Mouse (Mus musculus) heart, adult 18-20 months (tissue): Measurements from ENCODE around the gene Cops2. TPM values are rescaled to one million over a fixed set of nuclear protein-coding genes. Genes with fewer than 3 reads are reported as not detected.
A peak's percentile ranks its signal among the peaks of the same experiment; 100 is the strongest.

Source experiments
- DNase-seq, 2 experiments: peaks; one replicate each; pipeline ENCODE4 v3.0.0; 2021 to 2022; ENCODE audit warnings: mixed read lengths in 1 of 2
- long read RNA-seq, 2 experiments: library from polyadenylated mRNA; stranded (forward); transcript quantifications; one replicate each; pipeline ENCODE4 v2.0.0; 2021
- total RNA-seq, 2 experiments: library from RNA; stranded (reverse); gene quantifications; 2 replicates each; pipeline ENCODE4 v1.2.3; 2021

Cops2 gene
- total RNA-seq, result 10 to 100 TPM; 84.1 to 89.4 TPM
- long read RNA-seq, experiment 1, transcript Cops2-201 (13 exons, 2,073 nt), result major isoform, 38 of 70 reads
- long read RNA-seq, experiment 1, transcript Cops2-203 (13 exons, 3,392 nt), result minor isoform, 26 of 70 reads
- long read RNA-seq, experiment 1, partial matches to known transcripts, result 2 of 70 reads
- long read RNA-seq, experiment 1, other reads (novel, unspliced or antisense), result 4 of 70 reads
- long read RNA-seq, experiment 2, transcript Cops2-203 (13 exons, 3,392 nt), result minor isoform, 8 of 32 reads
- long read RNA-seq, experiment 2, transcript Cops2-201 (13 exons, 2,073 nt), result major isoform, 17 of 32 reads
- long read RNA-seq, experiment 2, partial matches to known transcripts, result 6 of 32 reads
- long read RNA-seq, experiment 2, other reads (novel, unspliced or antisense), result 1 of 32 reads

GRCm38 (mm10) chr2:125858521-125859280 is at the start of gene Cops2, which contains the start of gene Galk2:
TSS of gene Cops2 (minus strand) at chr2:125859139.
TSS of gene Galk2 (plus strand) at chr2:125859109.
- peak; percentile 96 for DNase-seq

- DNase-seq, result no peak
Observed at GRCm38 (mm10) chr2:125907580-125908255, 48.8 kb upstream of the Cops2 start.

GRCm38 (mm10) chr2:125906407-125907066 is 47.6 kb upstream of the Cops2 start:
- DNase-seq, result no peak

DNA sequence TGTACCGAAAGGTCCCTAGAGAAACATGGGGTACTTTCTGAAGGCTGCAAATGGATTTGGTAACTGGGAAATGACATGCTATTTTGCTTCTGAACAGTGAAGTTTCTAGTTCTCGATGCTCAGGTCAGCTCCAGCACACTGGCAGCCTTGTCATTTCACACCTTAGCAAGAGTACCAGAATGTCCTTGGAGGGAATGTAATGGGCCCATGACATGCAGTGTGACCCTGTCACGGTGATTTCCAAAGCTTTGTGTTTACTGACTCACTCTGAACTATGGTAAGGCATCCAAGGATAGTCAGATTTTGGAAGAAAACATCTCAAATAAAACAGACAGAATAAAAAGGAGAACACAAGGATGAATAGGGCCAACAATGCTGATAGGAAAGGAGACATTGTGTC is 42.5 kb upstream of the Cops2 start:
- no peak for DNase-seq

DNA sequence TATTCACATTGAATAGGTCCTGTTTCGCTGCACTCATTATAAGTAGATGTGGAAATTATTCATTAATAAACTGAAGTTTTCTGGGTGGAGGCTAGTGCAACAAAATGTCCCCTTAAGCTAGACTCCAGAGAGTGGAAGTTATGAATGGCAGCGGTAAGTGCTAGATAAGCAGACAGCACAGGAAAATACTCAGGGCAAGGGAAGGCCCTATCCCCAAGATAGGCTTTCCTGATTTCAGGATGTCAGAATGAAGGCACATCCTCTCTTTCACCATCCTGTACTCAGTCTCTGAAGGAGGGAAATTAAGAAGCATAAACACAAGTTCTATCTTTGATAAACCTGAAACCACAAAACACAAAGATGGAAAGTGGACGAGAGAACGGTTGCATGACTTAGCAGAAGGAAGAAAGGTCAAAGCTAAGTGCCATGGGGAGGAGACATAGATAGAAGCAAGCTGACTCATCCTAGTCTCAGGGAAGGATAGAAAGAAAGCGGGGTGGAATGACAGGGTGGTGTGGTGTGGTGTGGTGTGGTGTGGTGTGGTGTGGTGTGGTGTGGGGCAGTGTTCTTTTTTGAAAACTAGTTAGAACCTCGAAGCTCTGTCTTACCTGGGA is 42.0 kb upstream of the Cops2 start:
- DNase-seq, result no peak

GRCm38 (mm10) chr2:125896355-125896754 is 37.4 kb upstream of the Cops2 start:
- no peak for DNase-seq

GRCm38 (mm10) chr2:125895099-125895498 is 36.2 kb upstream of the Cops2 start:
- DNase-seq, result no peak

DNA sequence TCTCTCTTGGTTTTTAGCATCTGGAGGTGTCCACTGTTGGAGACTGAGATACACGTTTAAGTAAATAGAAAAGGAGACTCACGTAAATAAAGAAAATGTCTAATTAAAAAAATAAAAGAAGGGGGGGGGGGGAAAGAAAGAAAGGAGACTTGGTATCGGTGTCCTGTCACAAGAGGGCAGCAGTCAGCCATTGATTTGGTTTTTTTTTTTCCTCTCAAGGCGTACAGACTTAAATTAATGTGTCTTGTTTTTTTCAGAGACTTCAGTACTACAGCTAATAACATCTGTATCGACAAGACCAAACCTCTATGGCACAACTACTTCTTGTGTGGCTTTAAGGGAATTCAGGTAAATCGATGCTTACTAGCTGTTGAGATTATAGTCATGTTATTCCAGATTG is 34.2 kb upstream of the Cops2 start:
- DNase-seq, result peak; percentile 33 to 72

GRCm38 (mm10) chr2:125885891-125886576 is 27.1 kb upstream of the Cops2 start:
- no peak for DNase-seq

DNA sequence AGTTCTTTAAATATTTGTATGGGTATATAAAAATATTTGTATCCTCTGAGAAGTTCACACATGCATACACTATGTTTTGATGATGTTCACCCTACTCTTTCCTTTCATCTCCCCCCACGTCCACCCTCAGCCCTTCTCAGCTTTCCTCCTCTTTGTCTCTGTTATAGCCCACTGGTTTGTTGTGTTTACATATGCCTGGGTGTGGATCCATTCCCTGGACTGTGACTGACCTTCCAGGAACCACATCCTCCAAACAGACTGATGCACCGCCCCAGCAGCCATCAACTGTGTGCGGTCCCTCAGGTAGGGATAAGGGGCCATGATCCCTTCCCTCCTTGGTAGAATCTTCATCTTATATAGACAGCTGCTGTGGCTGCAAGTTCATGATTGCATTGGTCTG is 11.2 kb upstream of the Cops2 start:
- no peak for DNase-seq

GRCm38 (mm10) chr2:125868301-125868700 is 9.4 kb upstream of the Cops2 start:
- no peak for DNase-seq

DNA sequence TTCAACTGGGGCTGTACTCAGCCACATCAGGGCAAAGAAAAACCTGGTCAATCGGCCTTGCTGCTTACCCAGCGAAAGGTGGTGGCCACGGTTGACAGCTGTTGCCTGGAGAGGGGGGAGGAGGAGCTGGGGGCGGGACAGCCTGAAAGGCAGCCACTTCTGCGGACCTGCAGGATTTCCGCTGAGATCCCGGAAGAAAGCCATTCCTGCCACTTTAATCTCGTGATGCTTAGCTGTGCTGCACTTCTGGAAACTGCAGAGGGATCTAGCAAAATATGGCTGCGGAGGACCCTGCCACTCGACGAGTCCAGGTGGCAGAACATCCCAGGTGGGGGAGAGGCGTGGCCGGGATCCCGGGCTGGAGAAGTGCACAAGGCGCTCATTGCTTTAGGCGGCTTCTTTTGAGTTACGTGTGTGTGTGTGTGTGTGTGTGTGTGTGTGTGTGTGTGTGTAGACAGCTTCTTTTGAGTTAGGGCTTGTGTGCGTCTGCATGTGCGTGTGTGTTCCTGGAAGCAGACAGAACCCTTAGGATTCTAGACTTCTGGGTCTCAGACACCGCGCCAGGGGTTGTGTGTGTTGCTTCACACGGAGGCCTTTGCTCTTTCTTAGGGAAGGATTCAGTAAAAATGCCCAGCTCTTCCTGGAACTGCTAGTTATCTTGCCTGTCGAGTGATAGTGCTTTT is 7.3 kb upstream of the Cops2 start:
- DNase-seq, result peak; percentile 67 to 77

GRCm38 (mm10) chr2:125865585-125865984 is 6.6 kb upstream of the Cops2 start:
- no peak for DNase-seq

GRCm38 (mm10) chr2:125864551-125864950 is 5.6 kb upstream of the Cops2 start:
- DNase-seq, result no peak

GRCm38 (mm10) chr2:125863799-125864198 is 4.9 kb upstream of the Cops2 start:
- no peak for DNase-seq

DNA sequence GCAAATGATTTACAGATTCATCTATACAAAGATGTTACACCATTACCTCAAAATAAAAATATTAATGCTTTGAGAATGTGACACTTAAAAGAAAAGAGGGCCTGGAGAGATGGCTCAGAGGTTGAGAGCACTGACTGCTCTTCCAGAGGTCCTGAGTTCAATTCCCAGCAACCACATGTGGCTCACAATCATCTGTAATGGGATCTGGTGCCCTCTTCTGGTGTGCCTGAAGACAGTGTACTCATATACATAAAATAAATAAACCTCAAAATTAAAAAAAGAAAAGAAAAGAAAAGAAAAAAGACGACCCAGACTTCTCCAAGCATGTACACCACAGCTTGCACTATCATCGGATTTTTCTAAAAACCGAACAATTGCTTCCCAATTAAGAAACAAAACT is 1.2 kb downstream of the Cops2 start:
- no peak for DNase-seq

GRCm38 (mm10) chr2:125851237-125851636 is 7.7 kb downstream of the Cops2 start:
- DNase-seq, result no peak

- no peak for DNase-seq
Observed at GRCm38 (mm10) chr2:125838708-125839284, 20.1 kb downstream of the Cops2 start.

DNA sequence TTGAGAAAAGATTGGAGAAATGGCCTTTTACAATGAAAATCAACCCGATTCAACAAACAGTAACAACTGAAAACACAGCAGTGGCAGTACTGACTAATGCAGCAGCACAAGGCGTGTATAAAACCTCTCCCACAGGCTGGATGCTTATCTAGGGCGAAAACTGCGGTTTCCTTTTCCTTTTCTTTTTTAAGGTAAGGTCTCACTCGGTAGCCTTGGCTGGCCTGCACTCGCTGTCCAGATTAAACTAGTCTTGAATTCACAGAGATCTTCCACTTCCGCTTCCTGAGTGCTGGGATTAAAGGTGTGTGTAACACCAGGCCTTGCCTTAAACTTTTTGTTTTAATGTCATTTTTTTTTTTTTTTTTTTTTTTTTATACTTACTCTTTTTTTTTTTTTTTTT is 20.8 kb downstream of the Cops2 start:
- no peak for DNase-seq

- DNase-seq, result no peak
Observed at GRCm38 (mm10) chr2:125829924-125830323, 29.0 kb downstream of the Cops2 start.
